Mouse (Mus musculus) liver, adult (tissue): ENCODE measurements around the gene Hist4h4.

Experiments used
- GATA4 ChIP-seq: IDR thresholded peaks from 2 replicates; pipeline ENCODE4 v1.6.1; 2014; ENCODE audit warnings: mild to moderate bottlenecking, low read length; ENCODE audit not compliant: insufficient replicate concordance

The Hist4h4 gene

GRCm38 (mm10) chr6:136803739-136804633 is at the start of gene Hist4h4:
TSS of gene Hist4h4 (minus strand) at chr6:136804415.
- no peak; the same call in 1 of the 2 replicates for TF ChIP-seq GATA4

- no peak for TF ChIP-seq GATA4
These were observed 48.5 kb upstream of the Hist4h4 start for GRCm38 (mm10) chr6:136852762-136853161.

- TF ChIP-seq GATA4, result no peak
These were observed 48.1 kb upstream of the Hist4h4 start for GRCm38 (mm10) chr6:136852348-136852747.

- peak; percentile 71; the same call in 1 of the 2 replicates for TF ChIP-seq GATA4
These were observed 46.1 kb upstream of the Hist4h4 start for GRCm38 (mm10) chr6:136850267-136850666.

- TF ChIP-seq GATA4, result no peak
These were observed 44.8 kb upstream of the Hist4h4 start for GRCm38 (mm10) chr6:136848971-136849370.

GRCm38 (mm10) chr6:136848399-136848798 is 44.2 kb upstream of the Hist4h4 start:
- no peak for TF ChIP-seq GATA4

GRCm38 (mm10) chr6:136847790-136848189 is 43.6 kb upstream of the Hist4h4 start:
- no peak for TF ChIP-seq GATA4

- TF ChIP-seq GATA4, result no peak
These were observed 43.1 kb upstream of the Hist4h4 start for GRCm38 (mm10) chr6:136847267-136847666.

GRCm38 (mm10) chr6:136845706-136846480 is 41.7 kb upstream of the Hist4h4 start:
- TF ChIP-seq GATA4, result no peak

GRCm38 (mm10) chr6:136844903-136845302 is 40.7 kb upstream of the Hist4h4 start:
- TF ChIP-seq GATA4, result no peak

- no peak for TF ChIP-seq GATA4
These were observed 33.1 kb upstream of the Hist4h4 start for GRCm38 (mm10) chr6:136837323-136837722.

GRCm38 (mm10) chr6:136835352-136835751 is 31.1 kb upstream of the Hist4h4 start, which contains the start of gene Smco3:
TSS of gene Smco3 (minus strand) at chr6:136835452.
- TF ChIP-seq GATA4, result no peak

- TF ChIP-seq GATA4, result no peak
These were observed 27.5 kb upstream of the Hist4h4 start for GRCm38 (mm10) chr6:136831712-136832111.

GRCm38 (mm10) chr6:136828681-136829080 is 24.5 kb upstream of the Hist4h4 start:
- no peak for TF ChIP-seq GATA4

GRCm38 (mm10) chr6:136827881-136828561 is 23.8 kb upstream of the Hist4h4 start, which contains the start of gene Wbp11:
TSS of gene Wbp11 (minus strand) at chr6:136828233.
- TF ChIP-seq GATA4, result no peak
